Mouse (Mus musculus): ENCODE results near the gene 2010111I01Rik. TPM values are rescaled to one million over a fixed set of nuclear protein-coding genes. Genes with fewer than 3 reads are reported as not detected.
A peak's percentile ranks its signal among the peaks of the same experiment; 100 is the strongest.

2010111I01Rik gene
- polyA plus RNA-seq, 1 experiment from 2014 or later, result 17.2 TPM

DNA sequence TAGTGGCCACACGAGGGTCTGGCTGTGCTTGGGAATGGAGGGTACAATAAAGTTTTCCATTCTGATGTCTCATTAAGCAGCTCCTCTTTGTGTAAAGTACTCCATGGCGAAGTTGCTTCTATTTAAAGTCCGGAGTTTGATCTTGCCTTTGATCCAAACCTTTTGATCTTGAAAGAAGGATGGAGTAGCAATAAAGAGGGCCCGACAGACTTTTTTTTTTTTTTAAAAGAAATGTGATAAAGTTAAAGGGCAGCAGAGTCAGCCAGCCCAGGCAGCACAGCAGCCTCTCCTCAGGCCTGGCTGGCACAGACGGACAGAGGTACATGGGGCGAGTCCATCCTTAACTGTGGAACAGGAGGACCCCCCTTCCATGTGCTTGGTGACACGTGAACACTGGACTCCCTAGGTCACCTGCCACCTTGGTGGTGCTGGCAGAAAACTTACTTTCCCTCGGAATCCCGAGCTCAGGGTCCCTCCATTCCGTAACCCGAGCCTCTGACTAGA, 274.7 kb downstream of the 2010111I01Rik start:
- WGBS (ENCODE audit: insufficient replicate concordance), result 21% methylated on average over 11 of the region's 11 CpGs
- H3K9ac ChIP-seq, result peak overlapping the region; percentile 86
- H3K9me3 ChIP-seq (replicated peaks), result no peaks in the 10 kb centered on the region
- peak; percentile 66 for ATAC-seq
- peak overlapping the region; percentile 97 for H3K4me2 ChIP-seq
- peak overlapping the region; percentile 77 for H3K4me3 ChIP-seq
- peak overlapping the region; percentile 85 for H3K27ac ChIP-seq
- H3K4me1 ChIP-seq, result peaks cover 31% of the 10 kb centered on the region
- H3K27me3 ChIP-seq (replicated peaks), result no peaks in the 10 kb centered on the region
- 0 out of 2 replicates have a peak, but pooled peaks cover under 1% of the 10 kb centered on the region for H3K36me3 ChIP-seq

GRCm38 (mm10) chr13:63239877-63240671, 275.4 kb downstream of the 2010111I01Rik start:
- peak overlapping the region; percentile 97 for H3K4me2 ChIP-seq
- H3K9ac ChIP-seq, result peak overlapping the region; percentile 86
- H3K27ac ChIP-seq, result peak overlapping the region; percentile 85
- peaks cover 5% of the 10 kb centered on the region; the same call in 1 of the 2 replicates for H3K36me3 ChIP-seq
- H3K4me3 ChIP-seq, result peak overlapping the region; percentile 77
- under 1% methylated on average over 51 of the region's 51 CpGs for WGBS (ENCODE audit: insufficient replicate concordance)
- peak; percentile 88 for ATAC-seq
- H3K27me3 ChIP-seq (replicated peaks), result no peaks in the 10 kb centered on the region
- no peaks in the 10 kb centered on the region for H3K9me3 ChIP-seq (replicated peaks)
- H3K4me1 ChIP-seq, result peaks cover 31% of the 10 kb centered on the region

GRCm38 (mm10) chr13:63240835-63241234, 276.1 kb downstream of the 2010111I01Rik start:
- Histone ChIP-seq H3K4me3 (peak overlapping the region; percentile 77), H3K9ac (peak overlapping the region; percentile 86), H3K4me2 (peak overlapping the region; percentile 97), H3K27me3 (replicated peaks) (no peaks in the 10 kb centered on the region), H3K36me3 (peaks cover 9% of the 10 kb centered on the region; the same call in 1 of the 2 replicates), H3K27ac (no peak overlapping the region), H3K9me3 (replicated peaks) (no peaks in the 10 kb centered on the region), H3K4me1 (peaks cover 26% of the 10 kb centered on the region)
- WGBS (ENCODE audit: insufficient replicate concordance), result 35% methylated on average over 5 of the region's 5 CpGs
- ATAC-seq, result no peak

DNA sequence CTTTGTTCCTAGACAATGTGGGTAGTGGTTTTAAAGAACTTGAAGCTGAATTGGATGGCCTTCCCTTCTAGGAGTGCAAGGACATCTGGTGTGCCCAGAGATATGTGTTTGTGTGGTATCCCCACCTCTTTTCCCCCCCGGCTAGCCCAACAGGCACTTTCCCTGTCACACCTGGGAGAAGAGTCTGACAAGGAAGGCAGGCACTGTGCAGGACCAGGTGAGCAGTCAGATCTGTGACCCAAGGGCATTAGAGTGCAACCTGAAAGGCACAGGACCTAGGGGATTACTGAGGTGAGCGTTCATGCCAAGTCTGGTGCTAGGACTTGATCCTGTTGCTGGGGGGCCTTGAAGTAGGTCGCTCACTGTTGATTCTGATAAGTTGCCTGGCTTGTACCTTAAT, 277.0 kb downstream of the 2010111I01Rik start:
- no peak for ATAC-seq
- Histone ChIP-seq H3K4me1 (peaks cover 23% of the 10 kb centered on the region), H3K4me3 (no peak overlapping the region), H3K9ac (no peak overlapping the region), H3K4me2 (0 out of 2 replicates have a peak overlapping the region, but pooled peaks have one; percentile 6), H3K27ac (no peak overlapping the region), H3K27me3 (replicated peaks) (no peaks in the 10 kb centered on the region), H3K36me3 (peaks cover 9% of the 10 kb centered on the region; the same call in 1 of the 2 replicates), H3K9me3 (replicated peaks) (no peaks in the 10 kb centered on the region)
- WGBS (ENCODE audit: insufficient replicate concordance), result 80% methylated on average over 3 of the region's 3 CpGs

GRCm38 (mm10) chr13:63242401-63243192, 277.9 kb downstream of the 2010111I01Rik start:
- no peaks in the 10 kb centered on the region for H3K27me3 ChIP-seq (replicated peaks)
- no peak overlapping the region for H3K9ac ChIP-seq
- ATAC-seq, result no peak
- H3K27ac ChIP-seq, result no peak overlapping the region
- H3K36me3 ChIP-seq, result peaks cover 9% of the 10 kb centered on the region; the same call in 1 of the 2 replicates
- WGBS (ENCODE audit: insufficient replicate concordance), result 77% methylated on average over 10 of the region's 10 CpGs
- peaks cover 23% of the 10 kb centered on the region for H3K4me1 ChIP-seq
- no peak overlapping the region for H3K4me3 ChIP-seq
- H3K4me2 ChIP-seq, result no peak overlapping the region
- H3K9me3 ChIP-seq (replicated peaks), result no peaks in the 10 kb centered on the region

DNA sequence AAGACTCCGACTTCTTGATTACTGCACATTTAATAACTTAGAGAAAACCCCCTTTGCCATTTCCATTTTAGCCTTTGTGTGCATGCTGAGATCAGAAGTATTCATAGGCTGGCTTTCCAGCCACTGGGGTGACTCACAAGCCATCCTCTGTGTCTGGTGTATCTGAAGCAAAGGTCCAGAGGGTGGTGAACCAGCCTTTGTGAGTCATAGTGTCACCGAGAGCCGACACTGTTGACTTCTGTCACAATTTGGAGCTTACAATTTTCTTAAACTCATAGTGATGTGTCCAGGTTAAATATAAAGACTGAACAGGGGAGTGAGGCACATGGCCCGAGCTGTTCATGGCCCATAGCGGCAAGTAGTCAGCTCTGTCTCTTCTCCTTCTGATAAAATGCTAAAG, 278.9 kb downstream of the 2010111I01Rik start:
- 78% methylated on average over 5 of the region's 5 CpGs for WGBS (ENCODE audit: insufficient replicate concordance)
- Histone ChIP-seq H3K36me3 (peaks cover 9% of the 10 kb centered on the region; the same call in 1 of the 2 replicates), H3K27ac (no peak overlapping the region), H3K9me3 (replicated peaks) (no peaks in the 10 kb centered on the region), H3K27me3 (replicated peaks) (no peaks in the 10 kb centered on the region), H3K4me3 (no peak overlapping the region), H3K4me1 (peaks cover 23% of the 10 kb centered on the region), H3K4me2 (no peak overlapping the region), H3K9ac (no peak overlapping the region)
- ATAC-seq, result no peak

- Histone ChIP-seq H3K4me1 (peaks cover 17% of the 10 kb centered on the region), H3K4me2 (no peak overlapping the region), H3K4me3 (no peak overlapping the region), H3K9ac (no peak overlapping the region), H3K27me3 (replicated peaks) (no peaks in the 10 kb centered on the region), H3K36me3 (peaks cover 9% of the 10 kb centered on the region; the same call in 1 of the 2 replicates), H3K9me3 (replicated peaks) (no peaks in the 10 kb centered on the region), H3K27ac (no peak overlapping the region)
- ATAC-seq, result no peak
- 76% methylated on average over 3 of the region's 3 CpGs for WGBS (ENCODE audit: insufficient replicate concordance)
Observed at GRCm38 (mm10) chr13:63244425-63244824, 279.7 kb downstream of the 2010111I01Rik start.

GRCm38 (mm10) chr13:63245218-63245617, 280.5 kb downstream of the 2010111I01Rik start:
- no peak overlapping the region for H3K27ac ChIP-seq
- no peaks in the 10 kb centered on the region for H3K27me3 ChIP-seq (replicated peaks)
- peaks cover 16% of the 10 kb centered on the region for H3K4me1 ChIP-seq
- ATAC-seq, result no peak
- peaks cover 9% of the 10 kb centered on the region; the same call in 1 of the 2 replicates for H3K36me3 ChIP-seq
- no peaks in the 10 kb centered on the region for H3K9me3 ChIP-seq (replicated peaks)
- 75% methylated on average over 9 of the region's 9 CpGs for WGBS (ENCODE audit: insufficient replicate concordance)
- no peak overlapping the region for H3K4me2 ChIP-seq
- no peak overlapping the region for H3K9ac ChIP-seq
- no peak overlapping the region for H3K4me3 ChIP-seq

GRCm38 (mm10) chr13:63245812-63246211, 281.1 kb downstream of the 2010111I01Rik start:
- H3K9me3 ChIP-seq (replicated peaks), result no peaks in the 10 kb centered on the region
- ATAC-seq, result no peak
- H3K27me3 ChIP-seq (replicated peaks), result no peaks in the 10 kb centered on the region
- no peak overlapping the region for H3K9ac ChIP-seq
- 76% methylated on average over 4 of the region's 4 CpGs for WGBS (ENCODE audit: insufficient replicate concordance)
- peaks cover 10% of the 10 kb centered on the region; the same call in 1 of the 2 replicates for H3K4me1 ChIP-seq
- H3K27ac ChIP-seq, result no peak overlapping the region
- peaks cover 9% of the 10 kb centered on the region; the same call in 1 of the 2 replicates for H3K36me3 ChIP-seq
- no peak overlapping the region for H3K4me3 ChIP-seq
- no peak overlapping the region for H3K4me2 ChIP-seq

DNA sequence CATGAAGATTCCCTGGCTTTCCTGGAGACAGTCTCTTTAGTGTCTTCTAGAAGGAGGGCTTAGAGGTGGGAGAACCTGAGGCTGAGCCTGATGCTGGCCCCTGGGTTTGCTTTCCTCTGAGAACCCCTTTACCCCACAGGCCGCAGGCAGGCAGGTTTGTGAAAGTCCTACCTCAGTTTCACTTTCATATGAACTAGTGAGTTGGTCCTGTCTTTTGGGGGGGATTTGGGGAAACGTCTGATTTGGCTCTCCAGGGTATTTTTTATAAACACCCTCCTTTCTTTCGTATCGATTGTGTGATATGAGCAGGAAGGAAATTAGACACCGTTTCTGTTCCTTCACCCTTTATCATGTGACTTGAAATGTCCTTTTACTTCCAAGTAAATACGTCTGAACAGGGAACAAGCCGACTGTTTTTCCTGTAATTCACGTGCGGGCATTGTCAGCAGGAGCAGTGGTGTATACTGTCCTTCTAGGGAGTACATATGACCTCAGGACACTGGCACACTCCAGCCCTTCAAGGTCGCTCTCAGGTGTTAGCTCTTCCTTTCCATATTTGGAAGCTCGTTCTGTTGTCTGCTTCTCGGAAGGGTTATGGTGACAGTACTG, 281.7 kb downstream of the 2010111I01Rik start:
- Histone ChIP-seq H3K27me3 (replicated peaks) (no peaks in the 10 kb centered on the region), H3K36me3 (peaks cover 9% of the 10 kb centered on the region; the same call in 1 of the 2 replicates), H3K9me3 (replicated peaks) (no peaks in the 10 kb centered on the region), H3K4me3 (no peak overlapping the region), H3K27ac (no peak overlapping the region), H3K9ac (no peak overlapping the region), H3K4me2 (no peak overlapping the region), H3K4me1 (peaks cover 6% of the 10 kb centered on the region)
- no peak for ATAC-seq
- WGBS (ENCODE audit: insufficient replicate concordance), result 79% methylated on average over 12 of the region's 12 CpGs

DNA sequence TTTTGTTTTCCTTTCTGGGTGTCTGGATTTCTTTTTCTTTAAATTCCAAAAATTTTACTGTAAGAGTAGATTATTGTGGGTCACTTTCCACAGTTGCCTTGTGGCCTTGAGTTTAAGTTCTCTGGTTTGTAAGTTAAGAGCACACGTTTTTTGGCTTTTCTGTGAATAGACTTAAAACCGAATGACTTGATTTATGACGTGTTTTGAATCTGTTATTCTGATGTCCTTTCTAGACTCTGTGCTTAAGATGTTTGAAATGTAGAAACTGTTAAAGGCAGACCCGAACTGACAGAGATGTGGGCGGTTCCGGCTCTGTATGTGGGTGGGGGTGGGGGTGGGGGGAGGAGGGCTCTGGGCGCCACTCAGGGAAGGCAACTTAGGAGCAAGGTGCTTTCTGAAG, 282.3 kb downstream of the 2010111I01Rik start:
- no peak for ATAC-seq
- 65% methylated on average over 7 of the region's 7 CpGs for WGBS (ENCODE audit: insufficient replicate concordance)
- H3K9ac ChIP-seq, result no peak overlapping the region
- no peak overlapping the region for H3K4me3 ChIP-seq
- H3K9me3 ChIP-seq (replicated peaks), result no peaks in the 10 kb centered on the region
- no peaks in the 10 kb centered on the region for H3K27me3 ChIP-seq (replicated peaks)
- H3K4me1 ChIP-seq, result peaks cover 8% of the 10 kb centered on the region; the same call in 1 of the 2 replicates
- H3K4me2 ChIP-seq, result no peak overlapping the region
- H3K36me3 ChIP-seq, result peaks cover 9% of the 10 kb centered on the region; the same call in 1 of the 2 replicates
- H3K27ac ChIP-seq, result no peak overlapping the region
